Mouse (Mus musculus): ENCODE data around the gene Golga5. TPM values are rescaled to one million over a fixed set of nuclear protein-coding genes. Genes with fewer than 3 reads are reported as not detected.

Golga5 gene
- total and polyA plus RNA-seq, 3 experiments, result 29.5 to 35.7 (median 35.5) TPM

- in situ Hi-C loops (cut with MboI; ENCODE audit: low pct_ligation_motif_present, low pct_unique_long_range_greater_than_20kb, low sequenced_read_pairs), result no loop called here
- H3K27ac ChIP-seq (ENCODE audit: insufficient read depth, low read depth), result no peak overlapping the region
- H3K4me2 ChIP-seq (ENCODE audit: insufficient read depth, low read depth, poor library complexity, severe bottlenecking), result no peak overlapping the region
- no peak overlapping the region for H3K4me3 ChIP-seq (replicated peaks in 1 of 3; ENCODE audit: low read depth in 2 of 3, low read length in 2 of 3, poor library complexity in 1 of 3)
- dilution Hi-C loops (cut with MboI; ENCODE audit: extremely low pct_ligation_motif_present, extremely low pct_unique_long_range_greater_than_20kb, low sequenced_read_pairs), result no loop called here
- H3K4me1 ChIP-seq (ENCODE audit: control insufficient read depth in 1 of 2, insufficient read depth in 2 of 2), result peaks cover 12 to 44% of the 10 kb centered on the region in 2 experiments
- TF ChIP-seq RCOR1 (conservative IDR thresholded peaks at IDR 0.05; ENCODE audit: low read depth, low read length), result no peak
- TF ChIP-seq ETS1 (conservative IDR thresholded peaks at IDR 0.05; ENCODE audit: low read depth, low read length), result no peak
- TF ChIP-seq USF1 (IDR thresholded peaks at IDR 0.05; ENCODE audit: low read depth, low read length), result no peak
- TF ChIP-seq POLR2AphosphoS2 (IDR thresholded peaks at IDR 0.05; ENCODE audit: low read depth, low read length), result no peak
- no peak for TF ChIP-seq MAZ (IDR thresholded peaks at IDR 0.05; ENCODE audit: low read depth, low read length)
- no peak for TF ChIP-seq TBP (conservative IDR thresholded peaks at IDR 0.05; ENCODE audit: low read depth, low read length)
- H3K36me3 ChIP-seq (replicated peaks in 1 of 2; ENCODE audit: control insufficient read depth in 1 of 2, insufficient read depth in 1 of 2, low read length in 1 of 2), result no peaks in the 10 kb centered on the region
- no peaks in the 10 kb centered on the region for H3K27me3 ChIP-seq (replicated peaks)
- H3K9ac ChIP-seq (ENCODE audit: insufficient read depth, low read depth), result no peak overlapping the region
- no peaks in the 10 kb centered on the region for H3K9me3 ChIP-seq (replicated peaks; ENCODE audit: low read length)
- DNase-seq (ENCODE audit: extremely low read depth), result no peak
- H3K79me2 ChIP-seq (replicated peaks; ENCODE audit: control insufficient read depth, extremely low read depth, insufficient read depth, poor library complexity, severe bottlenecking), result peaks cover 9% of the 10 kb centered on the region
Measured at GRCm38 (mm10) chr12:102440551-102440950, 28.4 kb upstream of the Golga5 start.

- in situ Hi-C loops (cut with MboI; ENCODE audit: low pct_ligation_motif_present, low pct_unique_long_range_greater_than_20kb, low sequenced_read_pairs) (no loop called here), dilution Hi-C loops (cut with MboI; ENCODE audit: extremely low pct_ligation_motif_present, extremely low pct_unique_long_range_greater_than_20kb, low sequenced_read_pairs) (no loop called here)
- H3K79me2 ChIP-seq (replicated peaks; ENCODE audit: control insufficient read depth, extremely low read depth, insufficient read depth, poor library complexity, severe bottlenecking), result peaks cover 9% of the 10 kb centered on the region
- no peaks in the 10 kb centered on the region for H3K36me3 ChIP-seq (replicated peaks in 1 of 2; ENCODE audit: control insufficient read depth in 1 of 2, insufficient read depth in 1 of 2, low read length in 1 of 2)
- DNase-seq (ENCODE audit: extremely low read depth), result no peak
- H3K4me2 ChIP-seq (ENCODE audit: insufficient read depth, low read depth, poor library complexity, severe bottlenecking), result no peak overlapping the region
- no peak overlapping the region for H3K4me3 ChIP-seq (replicated peaks in 1 of 3; ENCODE audit: low read depth in 2 of 3, low read length in 2 of 3, poor library complexity in 1 of 3)
- H3K9ac ChIP-seq (ENCODE audit: insufficient read depth, low read depth), result no peak overlapping the region
- TF ChIP-seq CTCF (conservative IDR thresholded peaks at IDR 0.05 in 1 of 2, IDR thresholded peaks at IDR 0.05 in 1 of 2; ENCODE audit: low read depth in 2 of 2, low read length in 2 of 2), result no peak
- TF ChIP-seq RAD21 (IDR thresholded peaks at IDR 0.05; ENCODE audit: low read depth, low read length), result no peak
- no peak for TF ChIP-seq E2F4 (IDR thresholded peaks at IDR 0.05; ENCODE audit: insufficient replicate concordance, low read depth, low read length)
- no peak for TF ChIP-seq IRF4 (IDR thresholded peaks at IDR 0.05; ENCODE audit: low read depth, low read length)
- TF ChIP-seq ZC3H11A (IDR thresholded peaks at IDR 0.05; ENCODE audit: low read depth, low read length), result no peak
- no peak for TF ChIP-seq NELFE (IDR thresholded peaks at IDR 0.05; ENCODE audit: low read depth, low read length)
- TF ChIP-seq JUND (conservative IDR thresholded peaks at IDR 0.05; ENCODE audit: low read depth, low read length), result no peak
- H3K27me3 ChIP-seq (replicated peaks), result no peaks in the 10 kb centered on the region
- H3K9me3 ChIP-seq (replicated peaks; ENCODE audit: low read length), result no peaks in the 10 kb centered on the region
- H3K4me1 ChIP-seq (ENCODE audit: control insufficient read depth in 1 of 2, insufficient read depth in 2 of 2), result peaks cover 12 to 45% of the 10 kb centered on the region in 2 experiments
- no peak overlapping the region for H3K27ac ChIP-seq (ENCODE audit: insufficient read depth, low read depth)
Measured at GRCm38 (mm10) chr12:102441141-102441540, 27.8 kb upstream of the Golga5 start.

GRCm38 (mm10) chr12:102442639-102443038 is 26.3 kb upstream of the Golga5 start:
- no peak overlapping the region for H3K4me3 ChIP-seq (replicated peaks in 1 of 3; ENCODE audit: low read depth in 2 of 3, low read length in 2 of 3, poor library complexity in 1 of 3)
- TF ChIP-seq NRF1 (IDR thresholded peaks at IDR 0.05; ENCODE audit: low read depth, low read length) (no peak), MEF2A (IDR thresholded peaks at IDR 0.05; ENCODE audit: borderline replicate concordance, low read depth, low read length) (no peak), CTCF (conservative IDR thresholded peaks at IDR 0.05 in 1 of 2, IDR thresholded peaks at IDR 0.05 in 1 of 2; ENCODE audit: low read depth in 2 of 2, low read length in 2 of 2) (no peak), USF2 (conservative IDR thresholded peaks at IDR 0.05; ENCODE audit: low read depth, low read length) (no peak), NELFE (IDR thresholded peaks at IDR 0.05; ENCODE audit: low read depth, low read length) (no peak), ZKSCAN1 (IDR thresholded peaks at IDR 0.05; ENCODE audit: borderline replicate concordance, low read depth, low read length) (no peak), EP300 (IDR thresholded peaks at IDR 0.05; ENCODE audit: low read length) (no peak), KAT2A (IDR thresholded peaks at IDR 0.05; ENCODE audit: insufficient replicate concordance, low read length) (no peak), JUND (conservative IDR thresholded peaks at IDR 0.05; ENCODE audit: low read depth, low read length) (no peak), POLR2A (IDR thresholded peaks at IDR 0.05; ENCODE audit: low read depth, low read length) (no peak), RCOR1 (conservative IDR thresholded peaks at IDR 0.05; ENCODE audit: low read depth, low read length) (no peak), MXI1 (IDR thresholded peaks at IDR 0.05; ENCODE audit: low read depth, low read length) (no peak), E2F4 (IDR thresholded peaks at IDR 0.05; ENCODE audit: insufficient replicate concordance, low read depth, low read length) (no peak), JUN (IDR thresholded peaks at IDR 0.05; ENCODE audit: insufficient read depth, low read depth, low read length) (no peak)
- no peaks in the 10 kb centered on the region for H3K27me3 ChIP-seq (replicated peaks)
- no peak overlapping the region for H3K27ac ChIP-seq (ENCODE audit: insufficient read depth, low read depth)
- H3K36me3 ChIP-seq (replicated peaks in 1 of 2; ENCODE audit: control insufficient read depth in 1 of 2, insufficient read depth in 1 of 2, low read length in 1 of 2), result no peaks in the 10 kb centered on the region
- H3K4me2 ChIP-seq (ENCODE audit: insufficient read depth, low read depth, poor library complexity, severe bottlenecking), result no peak overlapping the region
- DNase-seq (ENCODE audit: extremely low read depth), result no peak
- dilution Hi-C loops (cut with MboI; ENCODE audit: extremely low pct_ligation_motif_present, extremely low pct_unique_long_range_greater_than_20kb, low sequenced_read_pairs) (no loop called here), in situ Hi-C loops (cut with MboI; ENCODE audit: low pct_ligation_motif_present, low pct_unique_long_range_greater_than_20kb, low sequenced_read_pairs) (no loop called here)
- no peaks in the 10 kb centered on the region for H3K9me3 ChIP-seq (replicated peaks; ENCODE audit: low read length)
- H3K79me2 ChIP-seq (replicated peaks; ENCODE audit: control insufficient read depth, extremely low read depth, insufficient read depth, poor library complexity, severe bottlenecking), result peaks cover 7% of the 10 kb centered on the region
- no peak overlapping the region for H3K9ac ChIP-seq (ENCODE audit: insufficient read depth, low read depth)
- H3K4me1 ChIP-seq (ENCODE audit: control insufficient read depth in 1 of 2, insufficient read depth in 2 of 2), result peaks cover 12 to 41% of the 10 kb centered on the region in 2 experiments
